11 mouse cellular contexts compared by ENCODE assay signal in the genomic region with DNA sequence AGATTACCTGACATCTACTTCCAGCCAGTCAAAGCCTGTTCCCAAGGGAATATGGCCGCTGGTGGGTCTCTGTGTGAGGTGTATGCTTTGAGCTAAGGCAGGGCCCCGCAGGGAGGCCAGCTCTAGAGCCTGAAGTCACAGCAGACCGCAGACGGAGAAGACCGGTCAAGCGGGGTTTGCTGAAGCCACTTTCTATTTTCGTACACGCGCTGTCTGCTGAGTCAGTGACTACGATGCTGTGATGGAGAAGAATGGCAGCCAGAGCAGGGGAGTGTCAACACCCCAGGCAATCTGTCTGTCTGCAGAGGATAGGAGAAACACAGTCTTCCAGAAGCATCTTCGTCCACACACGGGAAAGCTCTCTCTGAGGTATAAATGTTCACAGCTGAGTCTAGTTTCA.
A peak's percentile ranks its signal among the peaks of the same experiment; 100 is the strongest.
DNase-seq lines count a peak whose midpoint lies in the region; ATAC-seq and TF ChIP-seq lines count a peak whose summit lies in the region.
"Had no signal": no experiment of that assay in that cellular context is flagged by ENCODE, and none has a peak within 500 bp of the region (broad histone marks: within the 10 kb centered on the region; RNA-seq: fewer than 3 reads in every experiment).

No protein-coding gene starts in this region.

- no peak overlapping the region for H3K4me2 ChIP-seq in neural tube, embryonic 13.5 days
- H3K4me2 ChIP-seq in stomach, embryonic 15.5 days: no peak overlapping the region

- TF ChIP-seq CTCF in heart, adult 2 months (IDR thresholded peaks at IDR 0.05): no peak

- no peaks in the 10 kb centered on the region for H3K9me3 ChIP-seq in neural tube, embryonic 13.5 days
- H3K9me3 ChIP-seq in stomach, embryonic 15.5 days: no peaks in the 10 kb centered on the region

- peak overlapping the region; percentile 23; the same call in 1 of the 2 replicates for H3K27ac ChIP-seq in neural tube, embryonic 13.5 days (replicated peaks)
- peak overlapping the region; percentile 65 for H3K27ac ChIP-seq in heart, adult 2 months
- peak overlapping the region; percentile 72 for H3K27ac ChIP-seq in stomach, embryonic 15.5 days

- ATAC-seq in neural tube, embryonic 13.5 days (ENCODE audit: low read depth): no peak
- peak; percentile 3; the same call in 1 of the 2 replicates for ATAC-seq in stomach, embryonic 15.5 days (ENCODE audit: insufficient read depth, low FRiP score, low read depth)

- TF ChIP-seq POLR2A in heart, adult 2 months (IDR thresholded peaks at IDR 0.05; ENCODE audit: insufficient read depth, low read depth, low read length): no peak

- intact Hi-C loops in heart, adult 2 months (cut with DNase I): no loop called here

- DNase-seq in gastrocnemius, postnatal 25 days: peak; percentile 19
- DNase-seq in gastrocnemius, postnatal 4 days (ENCODE audit: low spot score in 2 of 2): no peak
- no peak for DNase-seq in neural tube, embryonic 10.5 days (ENCODE audit: extremely low spot score, low spot score)
- DNase-seq in heart, adult 2 months: peak in 1 of 2 experiments; percentile 56
- DNase-seq in yolk sac, embryonic 10.5 days (ENCODE audit: low spot score): no peak
- DNase-seq in embryo, embryonic 10.5 days (ENCODE audit: low spot score): no peak
- DNase-seq: kidney, adult 8-10 months; lung, adult 2 months; thymus, postnatal 25 days had no signal

- H3K9ac ChIP-seq in neural tube, embryonic 13.5 days: no peak overlapping the region
- H3K9ac ChIP-seq in heart, adult 2 months (ENCODE audit: low read depth, low read length): no peak overlapping the region
- H3K9ac ChIP-seq in stomach, embryonic 15.5 days: no peak overlapping the region

- H3K36me3 ChIP-seq in neural tube, embryonic 13.5 days: peaks cover 76% of the 10 kb centered on the region
- peaks cover 9% of the 10 kb centered on the region for H3K36me3 ChIP-seq in heart, adult 2 months (ENCODE audit: control insufficient read depth, insufficient read depth, low read length)
- peaks cover 14% of the 10 kb centered on the region; the same call in 1 of the 2 replicates for H3K36me3 ChIP-seq in stomach, embryonic 15.5 days

- H3K4me3 ChIP-seq in neural tube, embryonic 13.5 days: no peak overlapping the region
- no peak overlapping the region for H3K4me3 ChIP-seq in heart, adult 2 months
- H3K4me3 ChIP-seq in stomach, embryonic 15.5 days (replicated peaks): no peak overlapping the region

- peaks cover 60% of the 10 kb centered on the region for H3K4me1 ChIP-seq in neural tube, embryonic 13.5 days (replicated peaks)
- peaks cover 11% of the 10 kb centered on the region for H3K4me1 ChIP-seq in heart, adult 2 months (ENCODE audit: control insufficient read depth, insufficient read depth, low read length)
- peaks cover 35% of the 10 kb centered on the region for H3K4me1 ChIP-seq in stomach, embryonic 15.5 days

- no peaks in the 10 kb centered on the region for H3K27me3 ChIP-seq in neural tube, embryonic 13.5 days
- H3K27me3 ChIP-seq in heart, adult 2 months (ENCODE audit: control insufficient read depth, insufficient read depth, low read length): no peaks in the 10 kb centered on the region
- H3K27me3 ChIP-seq in stomach, embryonic 15.5 days (replicated peaks): no peaks in the 10 kb centered on the region

- no peaks in the 10 kb centered on the region for H3K79me2 ChIP-seq in heart, adult 2 months (replicated peaks; ENCODE audit: control insufficient read depth, insufficient read depth, low read length)

- no peak for TF ChIP-seq EP300 in heart, adult 2 months (IDR thresholded peaks at IDR 0.05; ENCODE audit: insufficient read depth, low read depth, low read length)

- WGBS in neural tube, embryonic 13.5 days: 78% methylated on average over 12 of the region's 12 CpGs
- 35% methylated on average over 12 of the region's 12 CpGs for WGBS in heart, adult 2 months
- 54% methylated on average over 12 of the region's 12 CpGs for WGBS in stomach, embryonic 15.5 days
